Mouse (Mus musculus): ENCODE measurements around the gene Ankef1. TPM values are rescaled to one million over a fixed set of nuclear protein-coding genes. Genes with fewer than 3 reads are reported as not detected.

Gene Ankef1
- total and polyA plus RNA-seq, 3 experiments = not detected

- no peaks in the 10 kb centered on the region for H3K27me3 ChIP-seq (ENCODE audit: control insufficient read depth in 1 of 2, insufficient read depth in 2 of 2, low read length in 2 of 2)
- H3K4me3 ChIP-seq (ENCODE audit: control insufficient read depth in 1 of 2, insufficient read depth in 1 of 2, low read depth in 2 of 2, low read length in 2 of 2) = no peak overlapping the region
- no peaks in the 10 kb centered on the region for H3K9me3 ChIP-seq (replicated peaks; ENCODE audit: insufficient read depth, low read length)
- no peak overlapping the region for H3K9ac ChIP-seq (ENCODE audit: control insufficient read depth, low read depth, low read length, poor library complexity, severe bottlenecking)
- TF ChIP-seq KAT2A (conservative IDR thresholded peaks at IDR 0.05; ENCODE audit: low read depth, low read length) = no peak
- TF ChIP-seq MYC (IDR thresholded peaks at IDR 0.05; ENCODE audit: low read depth, low read length) = no peak
- TF ChIP-seq MAFK (IDR thresholded peaks at IDR 0.05; ENCODE audit: borderline replicate concordance, low read depth, low read length) = no peak
- no peak for TF ChIP-seq HCFC1 (IDR thresholded peaks at IDR 0.05; ENCODE audit: low read depth, low read length)
- TF ChIP-seq ZNF384 (IDR thresholded peaks at IDR 0.05; ENCODE audit: low read depth, low read length) = no peak
- no peak for TF ChIP-seq MYB (IDR thresholded peaks at IDR 0.05; ENCODE audit: low read depth, low read length)
- no peak for TF ChIP-seq BHLHE40 (IDR thresholded peaks at IDR 0.05; ENCODE audit: borderline replicate concordance, low read depth, low read length)
- no peak for TF ChIP-seq MXI1 (IDR thresholded peaks at IDR 0.05; ENCODE audit: low read depth, low read length)
- TF ChIP-seq SIN3A (IDR thresholded peaks at IDR 0.05; ENCODE audit: low read length) = no peak
- TF ChIP-seq NRF1 (IDR thresholded peaks at IDR 0.05; ENCODE audit: insufficient read depth, low read depth, low read length, poor library complexity, severe bottlenecking) = no peak
- no peak for TF ChIP-seq ZKSCAN1 (IDR thresholded peaks at IDR 0.05; ENCODE audit: low read depth, low read length)
- no peak for TF ChIP-seq CTCF (IDR thresholded peaks at IDR 0.05 in 2 of 3, conservative IDR thresholded peaks at IDR 0.05 in 1 of 3; ENCODE audit: control insufficient read depth in 1 of 3, insufficient read depth in 1 of 3, low read depth in 2 of 3, low read length in 3 of 3, poor library complexity in 1 of 3, severe bottlenecking in 1 of 3)
- no peak for TF ChIP-seq GABPA (IDR thresholded peaks at IDR 0.05; ENCODE audit: low read depth, low read length)
- no peak for TF ChIP-seq NELFE (IDR thresholded peaks at IDR 0.05; ENCODE audit: low read depth, low read length)
- no peak overlapping the region for H3K27ac ChIP-seq (ENCODE audit: control insufficient read depth, low read depth, low read length)
- H3K4me1 ChIP-seq (ENCODE audit: control insufficient read depth in 1 of 2, insufficient read depth in 2 of 2, low read length in 2 of 2) = no peaks in the 10 kb centered on the region
- DNase-seq (ENCODE audit: low read depth, low spot score) = no peak
- H3K79me2 ChIP-seq (ENCODE audit: control insufficient read depth, insufficient read depth, low read length, poor library complexity) = no peaks in the 10 kb centered on the region
- H3K36me3 ChIP-seq (ENCODE audit: control insufficient read depth in 1 of 2, insufficient read depth in 2 of 2, low read length in 2 of 2) = no peaks in the 10 kb centered on the region
These were observed 69.1 kb downstream of the Ankef1 start for GRCm38 (mm10) chr2:136570856-136571255.

GRCm38 (mm10) chr2:136582762-136583161 lies 81.1 kb downstream of the Ankef1 start:
- TF ChIP-seq TCF12 (IDR thresholded peaks at IDR 0.05; ENCODE audit: low read depth, low read length) = no peak
- no peak for TF ChIP-seq ETS1 (IDR thresholded peaks at IDR 0.05; ENCODE audit: low read depth, low read length)
- TF ChIP-seq USF2 (IDR thresholded peaks at IDR 0.05; ENCODE audit: borderline replicate concordance in 1 of 2, insufficient read depth in 1 of 2, low read depth in 1 of 2, low read length in 2 of 2) = no peak
- TF ChIP-seq ZC3H11A (IDR thresholded peaks at IDR 0.05; ENCODE audit: low read depth, low read length) = no peak
- no peak for TF ChIP-seq MAZ (IDR thresholded peaks at IDR 0.05; ENCODE audit: low read depth, low read length)
- no peak for TF ChIP-seq NRF1 (IDR thresholded peaks at IDR 0.05; ENCODE audit: insufficient read depth, low read depth, low read length, poor library complexity, severe bottlenecking)
- no peak for TF ChIP-seq CHD2 (IDR thresholded peaks at IDR 0.05; ENCODE audit: low read length)
- TF ChIP-seq TBP (IDR thresholded peaks at IDR 0.05; ENCODE audit: low read depth, low read length) = no peak
- no peak for TF ChIP-seq MXI1 (IDR thresholded peaks at IDR 0.05; ENCODE audit: low read depth, low read length)
- no peak for TF ChIP-seq NELFE (IDR thresholded peaks at IDR 0.05; ENCODE audit: low read depth, low read length)
- TF ChIP-seq MAX (IDR thresholded peaks at IDR 0.05; ENCODE audit: low read length) = no peak
- no peak for TF ChIP-seq ZKSCAN1 (IDR thresholded peaks at IDR 0.05; ENCODE audit: low read depth, low read length)
- Histone ChIP-seq H3K9me3 (replicated peaks; ENCODE audit: insufficient read depth, low read length) (no peaks in the 10 kb centered on the region), H3K27me3 (ENCODE audit: control insufficient read depth in 1 of 2, insufficient read depth in 2 of 2, low read length in 2 of 2) (no peaks in the 10 kb centered on the region), H3K9ac (ENCODE audit: control insufficient read depth, low read depth, low read length, poor library complexity, severe bottlenecking) (no peak overlapping the region), H3K4me1 (ENCODE audit: control insufficient read depth in 1 of 2, insufficient read depth in 2 of 2, low read length in 2 of 2) (no peaks in the 10 kb centered on the region), H3K27ac (ENCODE audit: control insufficient read depth, low read depth, low read length) (no peak overlapping the region), H3K4me3 (ENCODE audit: control insufficient read depth in 1 of 2, insufficient read depth in 1 of 2, low read depth in 2 of 2, low read length in 2 of 2) (no peak overlapping the region), H3K79me2 (ENCODE audit: control insufficient read depth, insufficient read depth, low read length, poor library complexity) (no peaks in the 10 kb centered on the region), H3K36me3 (ENCODE audit: control insufficient read depth in 1 of 2, insufficient read depth in 2 of 2, low read length in 2 of 2) (no peaks in the 10 kb centered on the region)
- DNase-seq (ENCODE audit: low read depth, low spot score) = no peak
